Mouse (Mus musculus) embryonic facial prominence, embryonic 13.5 days (tissue): ENCODE results near the gene Gclc. TPM values are rescaled to one million over a fixed set of nuclear protein-coding genes. Genes with fewer than 3 reads are reported as not detected.
"Not testable (repeated sequence)": the region's sequence is repeated elsewhere in the genome, so short reads cannot be mapped to it uniquely, and the experiment has no call there.

ENCODE experiments used
- ATAC-seq: fragments of 200-750 bp; cut with Nextera tagmentation; 2 replicates; pipeline ENCODE4 v1.8.0; 2017; ENCODE audit warnings: low read depth; ENCODE audit not compliant: insufficient number of reproducible peaks, insufficient read depth, low FRiP score, low TSS enrichment
- H3K27ac ChIP-seq: fragments of 300-500 bp; sonication (generic); 2 replicates; pipeline ENCODE4 v1.5.1; 2015; ENCODE audit warnings: moderate library complexity, mild to moderate bottlenecking, inconsistent platforms
- H3K27me3 ChIP-seq: fragments of 300-500 bp; sonication (generic); 2 replicates; pipeline ENCODE4 v1.6.1; 2015; ENCODE audit warnings: mild to moderate bottlenecking, inconsistent platforms
- H3K36me3 ChIP-seq: fragments of 300-500 bp; sonication (generic); 2 replicates; pipeline ENCODE4 v1.6.1; 2015; ENCODE audit warnings: mild to moderate bottlenecking, inconsistent platforms
- H3K4me1 ChIP-seq: fragments of 300-500 bp; sonication (generic); 2 replicates; pipeline ENCODE4 v1.6.1; 2015; ENCODE audit warnings: inconsistent platforms
- H3K4me2 ChIP-seq: fragments of 300-500 bp; sonication (generic); 2 replicates; pipeline ENCODE4 v1.6.1; 2015; ENCODE audit warnings: moderate library complexity, mild to moderate bottlenecking, inconsistent platforms
- H3K4me3 ChIP-seq: fragments of 300-500 bp; sonication (generic); 2 replicates; pipeline ENCODE4 v1.5.1; 2015; ENCODE audit warnings: mild to moderate bottlenecking, inconsistent platforms
- H3K9ac ChIP-seq: fragments of 300-500 bp; sonication (generic); 2 replicates; pipeline ENCODE4 v1.6.1; 2015; ENCODE audit warnings: mild to moderate bottlenecking, inconsistent platforms
- H3K9me3 ChIP-seq: fragments of 300-500 bp; sonication (generic); 2 replicates; pipeline ENCODE4 v1.6.1; 2016; ENCODE audit warnings: inconsistent platforms
- WGBS: fragments of 180-500 bp; shearing (Covaris S2); methylation state at CpG from one replicate; pipeline ENCODE4 v1.1.7; 2015; ENCODE audit warnings: mixed read lengths; 5-methylcytosine and 5-hydroxymethylcytosine counted together
- polyA plus RNA-seq: library from polyadenylated mRNA; unstranded; fragments of >200 nt; fragmentation: Nextera tagmentation; extraction: Ambion mirVana; gene quantifications from 2 replicates; pipeline ENCODE4 v1.2.1, GENCODE M21; 2015

Gene Gclc
- polyA plus RNA-seq, 1 experiment from 2014 or later = 14.7 TPM

- Histone ChIP-seq H3K27me3 (no peaks in the 10 kb centered on the region), H3K36me3 (no peaks in the 10 kb centered on the region), H3K9me3 (no peaks in the 10 kb centered on the region), H3K4me1 (no peaks in the 10 kb centered on the region), H3K27ac (no peak overlapping the region), H3K4me2 (no peak overlapping the region), H3K4me3 (no peak overlapping the region), H3K9ac (no peak overlapping the region)
- WGBS = 81% methylated on average over 1 of the region's 1 CpGs
- no peak for ATAC-seq
These were observed 34.7 kb upstream of the Gclc start for GRCm38 (mm10) chr9:77719675-77720074.

- Histone ChIP-seq H3K9me3 (no peaks in the 10 kb centered on the region), H3K36me3 (no peaks in the 10 kb centered on the region), H3K27ac (no peak overlapping the region), H3K4me3 (no peak overlapping the region), H3K9ac (no peak overlapping the region), H3K4me1 (no peaks in the 10 kb centered on the region), H3K4me2 (no peak overlapping the region), H3K27me3 (no peaks in the 10 kb centered on the region)
- no peak for ATAC-seq
- WGBS = 100% methylated on average over 1 of the region's 1 CpGs
These were observed 32.0 kb upstream of the Gclc start for GRCm38 (mm10) chr9:77722381-77722780.

GRCm38 (mm10) chr9:77724216-77724615 is 30.1 kb upstream of the Gclc start:
- 69% methylated on average over 6 of the region's 6 CpGs for WGBS

GRCm38 (mm10) chr9:77725448-77725847 is 28.9 kb upstream of the Gclc start:
- H3K9me3 ChIP-seq = no peaks in the 10 kb centered on the region
- no peak overlapping the region for H3K4me2 ChIP-seq
- H3K27ac ChIP-seq = no peak overlapping the region
- no peak overlapping the region for H3K9ac ChIP-seq
- no peaks in the 10 kb centered on the region for H3K4me1 ChIP-seq
- H3K36me3 ChIP-seq = no peaks in the 10 kb centered on the region
- WGBS = 89% methylated on average over 8 of the region's 8 CpGs
- no peak overlapping the region for H3K4me3 ChIP-seq
- H3K27me3 ChIP-seq = no peaks in the 10 kb centered on the region
- ATAC-seq = no peak

More at GRCm38 (mm10) chr9:77724216-77724615, 30.1 kb upstream of the Gclc start:
- Histone ChIP-seq H3K4me2 (no peak overlapping the region), H3K27me3 (no peaks in the 10 kb centered on the region), H3K27ac (no peak overlapping the region), H3K4me1 (no peaks in the 10 kb centered on the region), H3K36me3 (no peaks in the 10 kb centered on the region), H3K9me3 (no peaks in the 10 kb centered on the region), H3K9ac (no peak overlapping the region), H3K4me3 (no peak overlapping the region)
- ATAC-seq = no peak

- no peak overlapping the region for H3K4me3 ChIP-seq
- 87% methylated on average over 6 of the region's 6 CpGs for WGBS
- no peaks in the 10 kb centered on the region for H3K4me1 ChIP-seq
- no peaks in the 10 kb centered on the region for H3K9me3 ChIP-seq
- H3K4me2 ChIP-seq = no peak overlapping the region
- no peak overlapping the region for H3K9ac ChIP-seq
- H3K36me3 ChIP-seq = no peaks in the 10 kb centered on the region
- no peak for ATAC-seq
- H3K27me3 ChIP-seq = no peaks in the 10 kb centered on the region
- no peak overlapping the region for H3K27ac ChIP-seq
These were observed 28.2 kb upstream of the Gclc start for GRCm38 (mm10) chr9:77726018-77726684.

GRCm38 (mm10) chr9:77727012-77727411 is 27.3 kb upstream of the Gclc start:
- H3K27me3 ChIP-seq = no peaks in the 10 kb centered on the region
- no peak overlapping the region for H3K9ac ChIP-seq
- no peaks in the 10 kb centered on the region for H3K9me3 ChIP-seq
- 87% methylated on average over 2 of the region's 2 CpGs for WGBS
- ATAC-seq = no peak
- no peak overlapping the region for H3K27ac ChIP-seq
- H3K36me3 ChIP-seq = no peaks in the 10 kb centered on the region
- no peak overlapping the region for H3K4me2 ChIP-seq
- H3K4me1 ChIP-seq = no peaks in the 10 kb centered on the region
- H3K4me3 ChIP-seq = no peak overlapping the region

- Histone ChIP-seq H3K4me3 (no peak overlapping the region), H3K27ac (no peak overlapping the region), H3K4me1 (no peaks in the 10 kb centered on the region), H3K9me3 (peaks cover 7% of the 10 kb centered on the region; the same call in 1 of the 2 replicates), H3K36me3 (no peaks in the 10 kb centered on the region), H3K9ac (no peak overlapping the region), H3K4me2 (no peak overlapping the region), H3K27me3 (no peaks in the 10 kb centered on the region)
- no peak for ATAC-seq
- WGBS = 57% methylated on average over 3 of the region's 3 CpGs
These were observed 22.3 kb upstream of the Gclc start for GRCm38 (mm10) chr9:77732067-77732466.

GRCm38 (mm10) chr9:77737298-77738041 is 16.9 kb upstream of the Gclc start:
- Histone ChIP-seq H3K9me3 (peaks cover 7% of the 10 kb centered on the region; the same call in 1 of the 2 replicates), H3K9ac (no peak overlapping the region), H3K27me3 (no peaks in the 10 kb centered on the region), H3K4me2 (no peak overlapping the region), H3K4me3 (no peak overlapping the region), H3K27ac (no peak overlapping the region), H3K4me1 (no peaks in the 10 kb centered on the region), H3K36me3 (no peaks in the 10 kb centered on the region)
- WGBS = 84% methylated on average over 6 of the region's 6 CpGs
- no peak for ATAC-seq

- no peak overlapping the region for H3K4me2 ChIP-seq
- ATAC-seq = no peak
- WGBS = 79% methylated on average over 1 of the region's 1 CpGs
- H3K27me3 ChIP-seq = no peaks in the 10 kb centered on the region
- no peaks in the 10 kb centered on the region for H3K4me1 ChIP-seq
- no peak overlapping the region for H3K4me3 ChIP-seq
- no peaks in the 10 kb centered on the region for H3K36me3 ChIP-seq
- H3K9me3 ChIP-seq = no peaks in the 10 kb centered on the region
- no peak overlapping the region for H3K9ac ChIP-seq
- no peak overlapping the region for H3K27ac ChIP-seq
These were observed 12.9 kb upstream of the Gclc start for GRCm38 (mm10) chr9:77741452-77741851.

GRCm38 (mm10) chr9:77744798-77745197 is 9.5 kb upstream of the Gclc start:
- H3K27me3 ChIP-seq = no peaks in the 10 kb centered on the region
- no peak overlapping the region for H3K27ac ChIP-seq
- H3K9me3 ChIP-seq = no peaks in the 10 kb centered on the region
- no peaks in the 10 kb centered on the region for H3K36me3 ChIP-seq
- no peak for ATAC-seq
- H3K4me3 ChIP-seq = no peak overlapping the region
- H3K4me2 ChIP-seq = no peak overlapping the region
- 57% methylated on average over 3 of the region's 3 CpGs for WGBS
- peaks cover 3% of the 10 kb centered on the region for H3K4me1 ChIP-seq
- H3K9ac ChIP-seq = no peak overlapping the region

GRCm38 (mm10) chr9:77746315-77746714 is 8.0 kb upstream of the Gclc start:
- no peak overlapping the region for H3K27ac ChIP-seq
- no peaks in the 10 kb centered on the region for H3K9me3 ChIP-seq
- no peak overlapping the region for H3K4me3 ChIP-seq
- no peak for ATAC-seq
- H3K27me3 ChIP-seq = no peaks in the 10 kb centered on the region
- peaks cover 11% of the 10 kb centered on the region for H3K4me1 ChIP-seq
- no peaks in the 10 kb centered on the region for H3K36me3 ChIP-seq
- H3K9ac ChIP-seq = no peak overlapping the region
- H3K4me2 ChIP-seq = no peak overlapping the region
- 46% methylated on average over 2 of the region's 2 CpGs for WGBS

GRCm38 (mm10) chr9:77748292-77748691 is 6.0 kb upstream of the Gclc start:
- H3K36me3 ChIP-seq, H3K27ac ChIP-seq, H3K9ac ChIP-seq, H3K27me3 ChIP-seq, H3K4me3 ChIP-seq, H3K4me2 ChIP-seq, H3K9me3 ChIP-seq, ATAC-seq: not testable (repeated sequence)
- 96% methylated on average over 1 of the region's 1 CpGs for WGBS
- peaks cover 13% of the 10 kb centered on the region for H3K4me1 ChIP-seq
